Mouse (Mus musculus): Measurements from ENCODE around the gene Dnah17.

Gene Dnah17

GRCm38 (mm10) chr11:118145092-118145491 lies 14.7 kb upstream of the Dnah17 start:
- no peak for DNase-seq (ENCODE audit: extremely low spot score, low spot score)

- no peak for DNase-seq (ENCODE audit: extremely low spot score, low spot score)
Observed at GRCm38 (mm10) chr11:118143731-118144130, 13.3 kb upstream of the Dnah17 start.

GRCm38 (mm10) chr11:118142547-118143165 lies 12.2 kb upstream of the Dnah17 start:
- DNase-seq (ENCODE audit: extremely low spot score, low spot score): peak; percentile 21

GRCm38 (mm10) chr11:118140771-118141565 lies 10.5 kb upstream of the Dnah17 start:
- DNase-seq (ENCODE audit: extremely low spot score, low spot score): no peak

- DNase-seq (ENCODE audit: extremely low spot score, low spot score): no peak
Observed at GRCm38 (mm10) chr11:118138347-118138746, 7.9 kb upstream of the Dnah17 start.

DNA sequence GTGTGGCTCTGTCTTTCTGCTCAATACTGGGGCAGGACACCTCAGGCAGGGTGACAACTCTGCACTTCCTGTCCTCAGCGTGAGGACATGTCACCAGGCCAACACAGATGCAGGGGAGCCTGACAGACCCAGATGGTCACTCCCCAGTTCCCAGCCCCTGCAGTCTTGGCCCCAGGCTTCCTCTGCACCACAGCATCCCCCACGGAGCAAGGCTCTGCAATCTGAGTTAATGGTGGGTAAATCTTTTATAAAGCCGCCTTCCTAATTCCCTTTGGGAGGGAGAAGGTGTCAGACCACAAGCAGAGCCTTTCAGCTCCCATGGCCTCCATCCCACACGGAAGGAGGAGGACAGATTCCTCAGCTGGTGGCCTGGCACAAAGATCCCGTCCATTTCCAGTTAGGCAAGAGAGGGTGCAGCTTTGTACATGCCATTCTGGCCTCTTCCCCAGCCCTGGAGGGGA lies 5.8 kb upstream of the Dnah17 start:
- no peak for DNase-seq (ENCODE audit: extremely low spot score, low spot score)

DNA sequence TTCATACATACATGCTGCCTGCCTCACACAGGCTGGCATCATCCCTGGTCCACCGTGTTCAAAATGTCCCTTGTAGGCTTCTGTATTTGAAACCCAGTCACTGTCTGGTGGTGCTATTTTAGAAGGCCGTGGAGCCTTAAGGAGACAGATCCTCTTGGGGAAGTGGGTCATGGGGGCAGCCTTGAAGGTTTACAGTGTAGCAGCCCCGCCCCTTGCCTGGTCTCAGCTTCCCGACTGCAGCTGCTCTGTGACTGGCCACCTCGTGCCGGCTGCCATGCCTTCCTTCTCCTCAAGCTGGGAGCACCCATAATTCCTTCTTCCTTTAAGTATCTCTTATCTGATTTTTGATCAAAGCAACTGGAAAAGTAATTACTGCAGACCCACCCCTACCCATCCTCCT lies 4.8 kb upstream of the Dnah17 start:
- no peak for DNase-seq (ENCODE audit: extremely low spot score, low spot score)

GRCm38 (mm10) chr11:118133752-118134169 lies 3.3 kb upstream of the Dnah17 start:
- peak; percentile 30 for DNase-seq (ENCODE audit: extremely low spot score, low spot score)

GRCm38 (mm10) chr11:118133133-118133751 lies 2.8 kb upstream of the Dnah17 start:
- no peak for DNase-seq (ENCODE audit: extremely low spot score, low spot score)

GRCm38 (mm10) chr11:118132136-118132535 lies 1.7 kb upstream of the Dnah17 start:
- no peak for DNase-seq (ENCODE audit: extremely low spot score, low spot score)

GRCm38 (mm10) chr11:118129812-118130211 lies 622 bp downstream of the Dnah17 start:
- DNase-seq (ENCODE audit: extremely low spot score, low spot score): no peak

GRCm38 (mm10) chr11:118121592-118121991 lies 8.8 kb downstream of the Dnah17 start:
- DNase-seq (ENCODE audit: extremely low spot score, low spot score): no peak

DNA sequence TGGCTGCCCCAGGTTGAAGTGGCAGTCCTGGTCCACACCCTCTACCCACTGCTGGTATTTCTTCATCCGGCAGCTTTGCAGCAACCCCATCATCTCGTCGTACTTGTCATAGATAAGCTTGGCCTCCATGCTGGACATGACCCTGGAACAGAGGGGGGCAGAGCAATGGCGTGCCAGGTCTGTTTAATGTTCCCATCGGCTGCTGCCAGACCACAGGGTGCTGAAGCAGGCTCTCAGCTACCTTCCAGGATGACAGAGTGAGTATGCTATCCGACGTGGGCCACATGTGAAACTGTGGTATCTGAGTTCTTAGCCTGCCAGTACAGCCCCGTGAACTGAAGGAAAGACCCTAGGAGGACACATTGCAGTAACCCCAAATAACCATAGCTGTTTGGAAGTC lies 11.7 kb downstream of the Dnah17 start:
- no peak for DNase-seq (ENCODE audit: extremely low spot score, low spot score)

- no peak for DNase-seq (ENCODE audit: extremely low spot score, low spot score)
Observed at GRCm38 (mm10) chr11:118114581-118115110, 15.8 kb downstream of the Dnah17 start.

DNA sequence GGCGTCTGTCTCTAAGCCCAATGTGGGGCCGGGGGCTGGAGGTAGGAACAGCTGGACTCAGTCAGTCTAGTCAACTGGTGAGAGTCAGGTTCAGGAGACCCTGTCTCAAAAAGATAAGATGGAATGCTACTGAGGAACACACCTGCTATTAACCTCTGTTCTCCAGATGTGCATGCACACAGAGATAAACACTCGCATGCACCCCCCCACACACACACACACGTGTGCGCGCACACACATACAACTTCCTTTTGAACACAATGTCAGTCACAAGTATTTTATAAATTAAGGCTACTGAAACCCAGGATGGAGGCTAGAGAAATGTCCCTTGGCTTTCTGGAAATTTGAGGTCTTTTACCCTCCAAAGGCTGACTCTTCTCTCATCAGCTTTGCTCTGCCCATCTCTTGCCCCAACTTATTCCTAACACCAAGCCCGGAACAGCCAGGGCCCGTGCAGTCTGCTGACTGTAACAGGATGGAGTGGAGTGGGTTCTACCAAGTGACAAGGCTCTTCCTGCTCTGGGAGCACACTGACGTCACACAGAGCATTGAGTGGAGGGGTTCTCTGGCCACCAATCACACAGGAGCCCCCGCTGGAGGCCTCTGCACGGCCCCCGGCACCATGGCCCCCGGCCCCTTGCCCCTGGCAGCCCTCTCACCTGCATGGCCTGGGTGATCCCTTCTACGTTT lies 16.8 kb downstream of the Dnah17 start:
- no peak for DNase-seq (ENCODE audit: extremely low spot score, low spot score)

DNA sequence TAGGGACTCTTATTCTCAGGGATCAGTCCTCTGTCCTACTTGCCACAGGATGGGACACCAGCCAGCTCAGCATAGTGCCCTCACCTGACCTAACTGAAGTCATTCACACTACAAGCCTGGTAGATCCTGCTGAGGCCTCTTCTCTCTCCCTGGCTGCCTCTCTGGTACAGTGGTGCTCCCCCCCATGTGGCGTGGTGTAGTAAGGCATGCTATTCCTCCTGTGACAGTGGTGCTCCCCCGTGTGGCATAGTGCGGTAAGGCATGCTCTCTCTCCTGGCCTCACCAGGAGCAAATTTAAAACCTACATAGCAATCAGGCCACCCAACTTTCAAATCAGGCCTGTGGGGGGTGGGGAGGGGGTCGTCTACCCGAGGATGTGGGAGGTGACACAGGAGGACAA lies 26.4 kb downstream of the Dnah17 start:
- peak; percentile 87 for DNase-seq (ENCODE audit: extremely low spot score, low spot score)

GRCm38 (mm10) chr11:118103383-118103782 lies 27.1 kb downstream of the Dnah17 start:
- DNase-seq (ENCODE audit: extremely low spot score, low spot score): no peak

- DNase-seq (ENCODE audit: extremely low spot score, low spot score): peak; percentile 90
Observed at GRCm38 (mm10) chr11:118102838-118103237, 27.6 kb downstream of the Dnah17 start.

DNA sequence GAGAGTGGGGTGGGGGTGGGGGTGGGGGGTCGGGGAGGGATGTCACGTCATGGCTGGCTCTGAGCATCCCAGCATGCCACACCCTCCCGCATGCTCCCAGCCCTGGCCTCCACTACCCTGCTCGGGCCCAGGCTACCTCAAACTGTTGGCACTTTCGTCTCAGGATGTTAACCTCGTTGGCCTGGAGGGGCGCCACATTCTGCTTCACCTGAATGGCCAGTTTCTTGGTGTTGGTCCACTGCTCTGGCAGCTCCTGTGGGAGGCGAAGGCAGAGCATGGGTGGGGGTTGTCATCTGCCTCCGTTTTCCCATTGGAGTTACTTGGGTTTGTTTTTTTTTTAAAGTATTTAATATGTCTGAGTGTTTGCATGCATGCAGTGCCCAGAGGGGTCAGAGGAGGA lies 29.3 kb downstream of the Dnah17 start:
- DNase-seq (ENCODE audit: extremely low spot score, low spot score): no peak

- DNase-seq (ENCODE audit: extremely low spot score, low spot score): no peak
Observed at GRCm38 (mm10) chr11:118096736-118097135, 33.7 kb downstream of the Dnah17 start.

GRCm38 (mm10) chr11:118095004-118095403 lies 35.4 kb downstream of the Dnah17 start:
- DNase-seq (ENCODE audit: extremely low spot score, low spot score): no peak

Measured in neural tube, embryonic 10.5 days (tissue).